Mouse (Mus musculus) cortical plate, adult 2 months (tissue): ENCODE results near the gene Wdfy1.

ENCODE experiments used
- CTCF ChIP-seq: fragments of 200-500 bp; IDR thresholded peaks from 2 replicates; pipeline ENCODE4 v1.5.1; 2011; ENCODE audit warnings: mild to moderate bottlenecking, control low read depth, low read length; ENCODE audit not compliant: insufficient read depth; ENCODE audit errors: extremely low read depth
- POLR2A ChIP-seq: fragments of 200-500 bp; IDR thresholded peaks from 2 replicates; pipeline ENCODE4 v1.6.1; 2011; ENCODE audit warnings: mild to moderate bottlenecking, low read length, control low read depth; ENCODE audit not compliant: insufficient read depth; ENCODE audit errors: extremely low read depth

DNA sequence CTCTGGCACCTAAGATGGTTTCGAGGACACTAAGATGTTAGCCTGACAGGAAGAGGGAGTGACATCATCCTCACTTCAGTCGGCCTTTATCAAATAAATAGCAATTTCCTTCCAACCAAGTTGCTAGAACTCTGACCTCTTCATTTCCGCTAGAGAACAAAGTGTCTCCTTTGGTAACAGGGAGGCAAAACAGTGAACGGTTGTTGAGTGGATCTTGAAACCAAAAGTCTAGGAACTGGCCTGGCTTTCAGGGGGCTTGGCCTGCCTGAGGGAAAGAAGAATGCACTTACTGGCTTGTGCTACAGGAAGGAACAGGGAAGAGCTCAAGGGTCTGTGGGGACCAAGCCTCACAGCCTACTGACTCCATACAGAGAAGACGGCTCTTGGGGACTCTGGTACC, 24.8 kb downstream of the Wdfy1 start:
- TF ChIP-seq CTCF (no peak), POLR2A (no peak)
